In the genomic region with DNA sequence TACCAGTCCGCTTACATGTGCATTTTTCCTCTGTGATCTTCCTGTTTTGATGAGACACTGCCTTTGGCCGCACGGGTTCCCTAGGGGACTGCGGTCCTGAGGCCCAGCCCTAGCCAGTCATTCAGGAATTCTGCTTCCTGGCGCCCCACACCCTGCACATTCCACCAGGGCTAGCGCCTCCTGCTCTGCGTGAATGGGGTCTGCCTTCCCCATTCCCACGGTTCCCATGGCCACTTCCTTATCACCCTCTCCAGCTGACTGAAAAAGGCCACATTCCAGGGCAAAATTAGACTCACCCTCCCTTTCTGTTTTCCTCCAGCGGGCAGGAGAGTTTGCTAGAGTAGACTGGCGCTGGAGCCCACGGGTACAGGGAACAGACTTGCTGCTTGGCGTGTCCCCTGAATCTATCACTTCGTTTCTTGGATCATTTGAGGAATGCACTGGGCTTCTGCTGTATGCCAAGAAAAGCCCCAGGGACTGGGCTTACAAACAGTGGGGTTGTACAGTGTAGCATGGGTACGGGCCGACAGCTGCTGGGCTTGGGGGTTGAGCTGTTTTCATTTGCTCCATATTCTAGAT, we compare ENCODE assay signal across 8 mouse cellular contexts. TPM values are rescaled to one million over a fixed set of nuclear protein-coding genes. Genes with fewer than 3 reads are reported as not detected.
DNase-seq lines count a peak whose midpoint lies in the region; ATAC-seq lines count a peak whose summit lies in the region.

No protein-coding gene starts in this region.

- no peaks in the 10 kb centered on the region for H3K9me3 ChIP-seq in embryonic facial prominence, embryonic 14.5 days (ENCODE audit: control insufficient read depth, low read length)
- H3K9me3 ChIP-seq in heart, embryonic 14.5 days (ENCODE audit: control insufficient read depth, low read length), result no peaks in the 10 kb centered on the region

- peak overlapping the region; percentile 11; the same call in 1 of the 2 replicates for H3K4me2 ChIP-seq in embryonic facial prominence, embryonic 14.5 days (ENCODE audit: low read depth, low read length)
- peak overlapping the region; percentile 60 for H3K4me2 ChIP-seq in heart, embryonic 14.5 days (ENCODE audit: low read length)

- ATAC-seq in embryonic facial prominence, embryonic 14.5 days (ENCODE audit: low read depth), result peak; percentile 91
- ATAC-seq in heart, embryonic 14.5 days (ENCODE audit: insufficient number of reproducible peaks, insufficient read depth, low FRiP score, low read depth), result peak; percentile 83

- no peak overlapping the region for H3K4me3 ChIP-seq in embryonic facial prominence, embryonic 14.5 days (ENCODE audit: low read depth, low read length)
- peak overlapping the region; percentile 2 to 10; a peak in 2 of 4 replicates for H3K4me3 ChIP-seq in heart, embryonic 14.5 days (ENCODE audit: control insufficient read depth in 1 of 2, insufficient read depth in 1 of 2, low read depth in 1 of 2, low read length in 2 of 2)

- H3K27ac ChIP-seq in embryonic facial prominence, embryonic 14.5 days (replicated peaks; ENCODE audit: low read depth, low read length), result peak overlapping the region; percentile 68
- H3K27ac ChIP-seq in heart, embryonic 14.5 days (replicated peaks in 1 of 2; ENCODE audit: control insufficient read depth in 1 of 2, insufficient read depth in 1 of 2, low read depth in 2 of 2, low read length in 2 of 2), result peak overlapping the region; percentile 94 to 95

- H3K27me3 ChIP-seq in embryonic facial prominence, embryonic 14.5 days (replicated peaks; ENCODE audit: control insufficient read depth, insufficient read depth, low read length), result no peaks in the 10 kb centered on the region
- no peaks in the 10 kb centered on the region for H3K27me3 ChIP-seq in heart, embryonic 14.5 days (ENCODE audit: control insufficient read depth, insufficient read depth, low read length)

- peaks cover 23% of the 10 kb centered on the region; the same call in 1 of the 2 replicates for H3K36me3 ChIP-seq in embryonic facial prominence, embryonic 14.5 days (ENCODE audit: control insufficient read depth, insufficient read depth, low read length)
- peaks cover 14% of the 10 kb centered on the region; the same call in 1 of the 2 replicates for H3K36me3 ChIP-seq in heart, embryonic 14.5 days (ENCODE audit: control insufficient read depth, insufficient read depth, low read length)

- WGBS in embryonic facial prominence, embryonic 14.5 days, result 48% methylated on average over 15 of the region's 15 CpGs
- WGBS in heart, embryonic 14.5 days, result 1% methylated on average over 15 of the region's 15 CpGs

- peak; percentile 59 to 69 for DNase-seq in cerebellum, postnatal 10 days
- no peak for DNase-seq in cerebellum, postnatal 36 days
- DNase-seq in embryonic facial prominence, embryonic 14.5 days (ENCODE audit: low spot score), result peak; percentile 88
- peak; percentile 88 for DNase-seq in kidney, postnatal 10 days
- DNase-seq in lung, postnatal 4 days, result peak; percentile 86 to 94
- no peak for DNase-seq in right cerebral cortex, postnatal 10 days (ENCODE audit: low spot score in 2 of 2)
- no peak for DNase-seq in frontal cortex, postnatal 25 days (ENCODE audit: low spot score in 2 of 2)

- H3K4me1 ChIP-seq in embryonic facial prominence, embryonic 14.5 days (ENCODE audit: control insufficient read depth, insufficient read depth, low read length), result 0 out of 2 replicates have a peak, but pooled peaks cover 8% of the 10 kb centered on the region
- peaks cover 37 to 58% of the 10 kb centered on the region in 2 experiments for H3K4me1 ChIP-seq in heart, embryonic 14.5 days (ENCODE audit: control insufficient read depth in 2 of 2, insufficient read depth in 2 of 2, low read length in 2 of 2)

- H3K9ac ChIP-seq in embryonic facial prominence, embryonic 14.5 days (ENCODE audit: low read depth, low read length), result no peak overlapping the region
- peak overlapping the region; percentile 70 for H3K9ac ChIP-seq in heart, embryonic 14.5 days (ENCODE audit: low read length)

RNA-seq across cellular contexts. Expression of a gene that starts 22.7 kb away (rescaled TPM):
- polyA plus RNA-seq in embryonic facial prominence, embryonic 14.5 days (2014; fragmentation: Nextera tagmentation; extraction: Ambion mirVana), result 25.4 and 27.3 TPM in 2 replicates
- 30.2 and 36.9 TPM in 2 replicates for polyA plus RNA-seq in heart, embryonic 14.5 days (2014; fragmentation: Nextera tagmentation; extraction: Ambion mirVana)

RNA-seq across cellular contexts. Expression of a gene that starts 23.4 kb away (rescaled TPM):
- polyA plus RNA-seq in embryonic facial prominence, embryonic 14.5 days (2014; fragmentation: Nextera tagmentation; extraction: Ambion mirVana), result 149 and 164 TPM in 2 replicates
- polyA plus RNA-seq in heart, embryonic 14.5 days (2014; fragmentation: Nextera tagmentation; extraction: Ambion mirVana), result 120 and 121 TPM in 2 replicates

Comparison
In these comparisons a context has a peak if more than half of its experiments do, and no peak if none do; other contexts are left out.
1. DNase-seq: peak in cerebellum, postnatal 10 days (2 of 2), embryonic facial prominence, embryonic 14.5 days (single experiment), kidney, postnatal 10 days (single experiment) and lung, postnatal 4 days (2 of 2); none in cerebellum, postnatal 36 days (0 of 2), right cerebral cortex, postnatal 10 days (0 of 2) and frontal cortex, postnatal 25 days (0 of 2).